Mouse (Mus musculus) heart, embryonic 15.5 days (tissue): ENCODE data around the gene Svs1. TPM values are rescaled to one million over a fixed set of nuclear protein-coding genes. Genes with fewer than 3 reads are reported as not detected.
"Not testable (repeated sequence)": the region's sequence is repeated elsewhere in the genome, so short reads cannot be mapped to it uniquely, and the experiment has no call there.

Source experiments
- ATAC-seq: fragments of 200-750 bp; cut with Nextera tagmentation; replicated peaks from 2 replicates; pipeline ENCODE4 v1.8.0; 2017; ENCODE audit warnings: low read depth, moderate TSS enrichment; ENCODE audit not compliant: insufficient number of reproducible peaks, insufficient read depth, low FRiP score
- H3K27ac ChIP-seq: fragments of 300-500 bp; sonication (generic); 2 replicates; pipeline ENCODE4 v1.5.1; 2015; ENCODE audit warnings: mild to moderate bottlenecking, inconsistent platforms
- H3K27me3 ChIP-seq: fragments of 300-500 bp; sonication (generic); 2 replicates; pipeline ENCODE4 v1.6.1; 2015; ENCODE audit warnings: inconsistent platforms
- H3K36me3 ChIP-seq: fragments of 300-500 bp; sonication (generic); 2 replicates; pipeline ENCODE4 v1.6.1; 2015; ENCODE audit warnings: mild to moderate bottlenecking, inconsistent platforms
- H3K4me1 ChIP-seq: fragments of 300-500 bp; sonication (generic); replicated peaks from 2 replicates; pipeline ENCODE4 v1.6.1; 2015; ENCODE audit warnings: inconsistent platforms
- H3K4me2 ChIP-seq: fragments of 300-500 bp; sonication (generic); 2 replicates; pipeline ENCODE4 v1.6.1; 2015; ENCODE audit warnings: inconsistent platforms, mild to moderate bottlenecking, moderate library complexity
- H3K4me3 ChIP-seq: fragments of 300-500 bp; sonication (generic); 2 replicates; pipeline ENCODE4 v1.5.1; 2015; ENCODE audit warnings: mild to moderate bottlenecking, inconsistent platforms
- H3K9ac ChIP-seq: fragments of 300-500 bp; sonication (generic); 2 replicates; pipeline ENCODE4 v1.6.1; 2015; ENCODE audit warnings: mild to moderate bottlenecking, inconsistent platforms
- H3K9me3 ChIP-seq: fragments of 300-500 bp; sonication (generic); replicated peaks from 2 replicates; pipeline ENCODE4 v1.6.1; 2016; ENCODE audit warnings: inconsistent platforms
- WGBS: fragments of 180-500 bp; shearing (Covaris S2); methylation state at CpG from one replicate; pipeline ENCODE4 v1.1.7; 2015; ENCODE audit warnings: mixed read lengths; 5-methylcytosine and 5-hydroxymethylcytosine counted together
- polyA plus RNA-seq: library from polyadenylated mRNA; unstranded; fragments of >200 nt; fragmentation: Nextera tagmentation; extraction: Ambion mirVana; gene quantifications from 2 replicates; pipeline ENCODE4 v1.2.1, GENCODE M21; 2015

The Svs1 gene
- not detected in 2 replicates for polyA plus RNA-seq

DNA sequence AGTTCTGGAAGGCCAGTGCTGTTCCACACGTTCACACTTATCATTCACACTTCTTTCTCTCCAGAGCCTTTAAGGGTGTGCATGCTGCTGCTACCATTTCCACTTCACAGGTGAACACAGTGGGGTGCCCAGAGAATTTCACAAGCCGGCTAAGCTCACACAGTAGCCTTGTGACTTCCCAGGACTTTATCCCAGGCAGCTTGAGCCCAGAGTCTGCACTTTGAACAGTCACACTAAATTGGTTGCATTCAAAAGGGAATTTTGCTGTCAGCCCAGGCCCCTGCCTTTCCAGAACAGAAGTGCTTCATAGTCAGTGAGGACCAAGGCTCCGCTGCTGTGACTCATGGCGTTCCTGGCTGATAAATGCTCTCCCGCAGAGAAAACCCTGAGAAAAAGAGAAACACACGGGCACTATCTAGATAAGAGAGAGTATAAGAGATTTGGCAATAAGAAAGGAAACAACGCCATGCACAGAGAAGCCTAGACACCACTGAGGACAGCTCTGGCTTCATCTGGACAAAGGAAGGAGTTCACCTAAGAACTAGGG is at the start of gene Svs1:
Svs1 (plus strand) TSS at position 418 of the 547 bp plus-strand sequence.
- no peaks in the 10 kb centered on the region for H3K27me3 ChIP-seq
- H3K9me3 ChIP-seq = no peaks in the 10 kb centered on the region
- H3K9ac ChIP-seq = no peak within 1 kb of the TSS
- ATAC-seq = no peak
- H3K4me1 ChIP-seq = no peaks in the 10 kb centered on the region
- H3K27ac ChIP-seq = no peak within 1 kb of the TSS
- no peak within 1 kb of the TSS for H3K4me2 ChIP-seq
- 27% methylated on average over 7 of the region's 7 CpGs for WGBS
- no peaks in the 10 kb centered on the region for H3K36me3 ChIP-seq
- H3K4me3 ChIP-seq = no peak within 1 kb of the TSS

DNA sequence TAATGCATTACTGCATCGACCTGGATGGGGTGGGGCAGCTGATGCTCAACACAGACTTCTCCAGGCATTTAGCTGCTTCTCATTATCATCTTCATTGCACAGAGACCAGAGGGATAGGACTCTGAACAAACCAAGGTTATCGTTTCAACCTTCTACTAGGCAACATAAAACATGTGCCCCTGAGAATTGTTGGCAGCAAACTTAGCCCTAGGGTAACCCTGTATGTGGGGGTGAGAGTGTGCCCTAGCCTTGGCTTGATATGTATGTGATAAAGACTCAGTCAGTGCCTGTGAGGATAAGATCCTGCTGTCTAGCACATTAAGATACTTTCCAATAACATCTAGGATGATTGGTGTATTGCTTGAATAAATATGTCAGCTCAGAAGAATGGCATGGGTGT is 37.1 kb upstream of the Svs1 start:
- 60% methylated on average over 2 of the region's 2 CpGs for WGBS
- Histone ChIP-seq H3K4me1 (no peaks in the 10 kb centered on the region), H3K4me3 (no peak overlapping the region), H3K27ac (no peak overlapping the region), H3K27me3 (no peaks in the 10 kb centered on the region), H3K36me3 (no peaks in the 10 kb centered on the region), H3K9me3 (no peaks in the 10 kb centered on the region), H3K9ac (no peak overlapping the region), H3K4me2 (no peak overlapping the region)
- ATAC-seq = no peak

DNA sequence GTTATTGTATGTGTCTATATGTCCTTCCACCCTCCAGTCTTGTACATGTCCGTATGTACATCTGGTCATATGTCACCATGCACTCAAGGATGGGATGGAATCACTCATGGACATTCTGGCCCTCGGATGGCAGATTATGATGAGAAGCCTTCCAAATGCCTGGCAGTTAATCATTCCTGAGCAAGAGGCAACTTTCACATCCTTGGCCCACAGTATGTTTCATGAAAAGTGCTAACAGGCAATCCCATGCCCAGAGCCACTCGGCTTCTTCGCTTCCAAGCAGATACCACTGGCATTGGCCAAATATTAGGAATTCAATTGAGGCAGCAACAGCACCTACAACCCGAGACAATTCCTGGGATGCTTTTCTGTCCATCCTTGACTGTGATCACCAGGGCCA is 36.0 kb upstream of the Svs1 start:
- no peak overlapping the region for H3K9ac ChIP-seq
- WGBS = 76% methylated on average over 5 of the region's 5 CpGs
- H3K4me1 ChIP-seq = no peaks in the 10 kb centered on the region
- no peak for ATAC-seq
- no peaks in the 10 kb centered on the region for H3K36me3 ChIP-seq
- no peaks in the 10 kb centered on the region for H3K27me3 ChIP-seq
- H3K4me2 ChIP-seq = no peak overlapping the region
- H3K4me3 ChIP-seq = no peak overlapping the region
- no peak overlapping the region for H3K27ac ChIP-seq
- no peaks in the 10 kb centered on the region for H3K9me3 ChIP-seq

DNA sequence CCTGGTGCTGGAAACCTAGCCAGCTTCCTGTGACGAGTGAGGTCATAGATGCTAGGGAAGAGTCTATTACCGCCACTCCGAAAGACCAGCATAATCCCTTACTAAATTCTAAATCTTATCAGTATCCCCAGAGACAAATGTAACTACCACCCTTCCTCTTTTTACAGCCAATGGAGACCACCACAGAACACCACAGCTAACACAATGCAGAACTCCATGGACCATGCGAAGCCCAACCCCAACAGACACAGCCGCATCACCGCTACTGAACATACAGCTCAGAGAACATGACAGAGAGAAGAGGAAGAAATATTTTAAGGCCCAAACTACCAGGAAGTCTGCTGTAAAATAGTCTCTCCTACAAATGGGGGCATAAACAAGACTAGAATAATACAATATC is 35.0 kb upstream of the Svs1 start:
- Histone ChIP-seq H3K27ac (no peak overlapping the region), H3K4me1 (no peaks in the 10 kb centered on the region), H3K36me3 (no peaks in the 10 kb centered on the region), H3K4me2 (no peak overlapping the region), H3K4me3 (no peak overlapping the region), H3K27me3 (no peaks in the 10 kb centered on the region), H3K9me3 (no peaks in the 10 kb centered on the region), H3K9ac (no peak overlapping the region)
- no peak for ATAC-seq
- WGBS = 80% methylated on average over 6 of the region's 6 CpGs

DNA sequence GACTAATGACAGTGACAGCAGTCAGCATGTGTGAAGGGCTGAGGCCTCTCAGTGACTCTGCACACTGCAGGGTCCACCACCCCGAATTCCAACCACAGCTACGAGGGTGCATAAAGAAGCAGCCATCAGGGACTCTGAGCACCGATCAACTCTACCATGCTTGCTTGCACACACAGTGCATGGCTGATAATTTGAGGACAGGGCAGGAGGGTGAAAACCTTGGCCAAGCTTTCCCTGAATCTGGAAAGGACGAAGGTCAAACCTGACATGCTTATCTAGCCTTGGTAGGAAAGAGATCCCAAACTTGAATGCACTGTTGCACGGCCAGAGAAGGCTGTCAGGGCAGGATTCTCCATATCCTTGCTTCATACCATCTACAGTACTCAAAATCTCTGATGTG is 33.4 kb upstream of the Svs1 start:
- no peak overlapping the region for H3K9ac ChIP-seq
- no peaks in the 10 kb centered on the region for H3K4me1 ChIP-seq
- H3K9me3 ChIP-seq = no peaks in the 10 kb centered on the region
- H3K27ac ChIP-seq = no peak overlapping the region
- H3K4me3 ChIP-seq = no peak overlapping the region
- 73% methylated on average over 5 of the region's 5 CpGs for WGBS
- no peak for ATAC-seq
- no peak overlapping the region for H3K4me2 ChIP-seq
- no peaks in the 10 kb centered on the region for H3K27me3 ChIP-seq
- no peaks in the 10 kb centered on the region for H3K36me3 ChIP-seq

DNA sequence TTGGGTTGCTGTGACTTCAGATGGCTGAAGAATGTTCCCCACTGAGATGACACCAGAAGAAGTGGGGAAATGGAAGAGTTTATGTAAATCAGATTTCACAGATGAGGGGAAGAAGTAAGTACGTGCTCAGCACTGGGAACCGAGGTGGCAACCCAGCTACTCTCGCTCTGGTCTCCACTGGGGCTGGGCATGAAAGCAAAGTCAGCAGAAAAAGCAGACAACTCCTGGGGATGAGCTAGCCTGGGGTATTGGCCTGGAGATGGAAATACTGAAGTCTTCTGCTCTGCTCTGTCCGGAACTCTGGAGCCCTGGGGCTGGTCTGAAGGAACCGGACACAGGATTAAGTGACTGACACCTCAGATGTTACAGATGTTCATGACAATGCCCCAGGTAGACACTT is 32.5 kb upstream of the Svs1 start:
- 78% methylated on average over 5 of the region's 5 CpGs for WGBS
- H3K4me1 ChIP-seq = no peaks in the 10 kb centered on the region
- H3K27me3 ChIP-seq = no peaks in the 10 kb centered on the region
- no peak overlapping the region for H3K4me2 ChIP-seq
- no peak for ATAC-seq
- H3K4me3 ChIP-seq = no peak overlapping the region
- no peak overlapping the region for H3K9ac ChIP-seq
- H3K27ac ChIP-seq = no peak overlapping the region
- no peaks in the 10 kb centered on the region for H3K9me3 ChIP-seq
- H3K36me3 ChIP-seq = no peaks in the 10 kb centered on the region

DNA sequence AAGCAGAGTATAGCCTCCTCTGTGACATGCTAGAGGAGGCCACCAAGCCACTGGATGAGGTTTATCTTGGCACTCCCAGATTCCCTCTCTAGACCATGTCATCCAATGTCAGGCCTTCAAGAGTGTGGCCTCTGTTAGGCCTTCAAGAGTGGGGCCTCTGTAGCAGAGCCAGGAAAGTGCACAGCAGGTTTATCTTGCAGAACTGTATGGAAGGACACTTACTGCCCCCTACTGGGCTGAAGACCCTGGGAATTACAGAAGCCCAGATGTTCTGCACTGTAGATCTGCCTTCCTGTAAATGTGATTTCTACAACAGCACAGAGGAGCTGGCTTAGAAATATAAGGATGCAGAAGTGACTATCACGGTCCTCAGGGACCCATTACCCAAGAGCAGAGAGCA is 31.7 kb upstream of the Svs1 start:
- no peak overlapping the region for H3K4me2 ChIP-seq
- no peaks in the 10 kb centered on the region for H3K27me3 ChIP-seq
- H3K9me3 ChIP-seq = no peaks in the 10 kb centered on the region
- no peaks in the 10 kb centered on the region for H3K36me3 ChIP-seq
- no peak for ATAC-seq
- H3K27ac ChIP-seq = no peak overlapping the region
- WGBS = 39% methylated on average over 1 of the region's 1 CpGs
- H3K9ac ChIP-seq = no peak overlapping the region
- no peak overlapping the region for H3K4me3 ChIP-seq
- H3K4me1 ChIP-seq = no peaks in the 10 kb centered on the region

DNA sequence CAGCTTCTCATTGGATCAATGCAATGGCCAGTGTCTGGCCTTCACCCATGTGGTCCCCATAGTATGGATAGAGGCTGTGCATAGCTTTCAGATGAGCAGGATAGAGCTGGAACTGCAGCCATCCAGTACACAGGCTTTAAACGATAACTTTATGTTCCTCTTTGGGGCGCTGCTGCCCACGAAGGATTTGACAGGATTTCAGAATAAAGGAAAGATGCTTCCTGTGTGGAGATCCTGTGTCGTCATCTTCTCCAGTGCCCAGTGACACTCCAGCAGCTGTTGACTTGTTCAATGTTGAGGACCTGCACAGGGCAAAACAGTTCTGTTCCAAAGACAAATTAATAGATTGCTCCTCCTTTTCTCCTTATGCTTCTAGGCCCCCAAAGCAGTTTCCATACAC is 29.9 kb upstream of the Svs1 start:
- no peak for ATAC-seq
- no peak overlapping the region for H3K4me2 ChIP-seq
- H3K9ac ChIP-seq = no peak overlapping the region
- H3K27me3 ChIP-seq = no peaks in the 10 kb centered on the region
- H3K27ac ChIP-seq = no peak overlapping the region
- no peak overlapping the region for H3K4me3 ChIP-seq
- no peaks in the 10 kb centered on the region for H3K9me3 ChIP-seq
- H3K4me1 ChIP-seq = no peaks in the 10 kb centered on the region
- no peaks in the 10 kb centered on the region for H3K36me3 ChIP-seq
- WGBS = 76% methylated on average over 4 of the region's 4 CpGs

DNA sequence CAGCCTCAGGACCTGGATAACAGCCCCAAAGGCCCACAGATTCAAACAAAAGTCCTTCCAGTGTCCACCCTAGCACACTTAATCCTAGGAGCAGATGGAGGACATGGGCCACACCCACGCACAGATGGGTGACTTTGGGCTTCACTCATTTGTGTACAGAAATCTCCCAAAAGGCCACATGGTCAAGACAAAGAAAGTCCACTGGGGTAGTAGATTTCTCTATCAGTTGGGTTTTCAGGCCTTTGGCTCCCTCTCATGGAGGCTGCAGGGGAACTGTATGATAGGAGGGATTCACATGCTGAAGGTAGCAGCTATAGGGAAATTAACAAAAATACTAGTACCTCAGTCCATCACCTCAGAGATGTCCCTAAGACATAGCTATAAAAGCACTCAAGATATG is 28.6 kb upstream of the Svs1 start:
- H3K27ac ChIP-seq = no peak overlapping the region
- H3K4me1 ChIP-seq = no peaks in the 10 kb centered on the region
- no peak for ATAC-seq
- H3K36me3 ChIP-seq = no peaks in the 10 kb centered on the region
- H3K9me3 ChIP-seq = no peaks in the 10 kb centered on the region
- WGBS = 56% methylated on average over 1 of the region's 1 CpGs
- no peak overlapping the region for H3K4me2 ChIP-seq
- no peaks in the 10 kb centered on the region for H3K27me3 ChIP-seq
- no peak overlapping the region for H3K9ac ChIP-seq
- H3K4me3 ChIP-seq = no peak overlapping the region

DNA sequence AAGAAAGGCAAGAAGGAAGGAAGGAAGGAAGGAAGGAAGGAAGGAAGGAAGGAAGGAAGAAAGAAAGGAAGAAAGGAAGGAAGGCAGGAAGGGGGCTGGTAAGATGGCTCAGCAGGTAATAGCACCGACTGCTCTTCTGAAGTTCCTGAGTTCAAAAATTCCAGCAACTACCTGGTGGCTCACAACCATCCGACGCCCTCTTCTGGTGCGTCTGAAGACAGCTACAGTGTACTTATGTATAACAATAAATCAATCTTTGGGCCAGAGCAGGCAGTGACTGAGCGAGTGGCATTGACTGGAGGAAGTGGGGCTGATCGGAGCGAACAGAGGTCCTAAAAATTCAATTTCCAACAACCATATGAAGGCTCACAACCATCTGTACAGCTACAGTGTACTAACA is 27.5 kb upstream of the Svs1 start:
- H3K4me1 ChIP-seq, H3K9ac ChIP-seq, H3K9me3 ChIP-seq, H3K27me3 ChIP-seq, H3K4me2 ChIP-seq, H3K27ac ChIP-seq, H3K4me3 ChIP-seq, H3K36me3 ChIP-seq, ATAC-seq: not testable (repeated sequence)
- WGBS = 37% methylated on average over 7 of the region's 7 CpGs

DNA sequence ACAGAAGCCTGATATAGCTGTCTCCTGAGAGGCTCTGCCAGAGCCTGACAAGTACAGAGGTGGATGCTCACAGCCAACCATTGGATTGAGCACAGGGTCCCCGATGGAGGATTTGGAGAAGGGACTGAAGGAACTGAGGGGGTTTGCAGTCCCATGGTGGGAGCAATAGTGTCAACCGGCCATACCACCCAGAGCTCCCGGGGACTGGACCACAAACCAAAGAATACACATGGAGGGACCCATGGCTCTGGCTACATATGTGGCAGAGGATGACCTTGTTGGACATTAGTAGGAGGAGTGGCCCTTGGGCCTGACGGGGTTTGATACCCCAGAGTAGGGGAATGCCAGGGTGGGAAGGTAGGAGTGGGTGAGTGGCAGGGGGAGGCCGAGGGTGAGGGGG is 20.0 kb upstream of the Svs1 start:
- WGBS = 73% methylated on average over 5 of the region's 5 CpGs
- not testable (repeated sequence) for H3K27me3 ChIP-seq, H3K9ac ChIP-seq, ATAC-seq, H3K4me1 ChIP-seq, H3K4me2 ChIP-seq, H3K36me3 ChIP-seq, H3K9me3 ChIP-seq, H3K27ac ChIP-seq, H3K4me3 ChIP-seq

DNA sequence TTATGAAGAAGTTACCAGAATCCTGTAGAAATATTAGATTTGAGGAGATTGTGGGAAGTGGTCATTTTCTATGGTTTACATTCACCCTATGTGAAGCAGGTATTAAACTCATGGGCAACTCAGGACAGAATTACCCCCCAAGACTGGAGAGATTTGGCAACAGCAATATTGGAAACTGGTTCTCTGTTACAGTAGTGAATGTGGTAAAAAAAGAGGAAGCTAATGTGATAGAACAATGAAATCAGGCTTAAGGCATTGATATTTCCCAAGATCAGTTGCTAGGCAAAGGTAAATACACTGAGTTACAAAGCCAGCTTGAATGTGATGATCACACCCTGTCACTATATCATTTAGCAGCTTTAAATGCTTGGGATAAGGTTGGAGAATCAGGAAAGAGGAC is 18.8 kb upstream of the Svs1 start:
- Histone ChIP-seq H3K27me3 (no peaks in the 10 kb centered on the region), H3K9me3 (no peaks in the 10 kb centered on the region), H3K4me3 (no peak overlapping the region), H3K27ac (no peak overlapping the region), H3K4me1 (no peaks in the 10 kb centered on the region), H3K9ac (no peak overlapping the region), H3K4me2 (no peak overlapping the region), H3K36me3 (no peaks in the 10 kb centered on the region)
- no peak for ATAC-seq
